ENCODE assay signal across 27 mouse cellular contexts in the genomic region with DNA sequence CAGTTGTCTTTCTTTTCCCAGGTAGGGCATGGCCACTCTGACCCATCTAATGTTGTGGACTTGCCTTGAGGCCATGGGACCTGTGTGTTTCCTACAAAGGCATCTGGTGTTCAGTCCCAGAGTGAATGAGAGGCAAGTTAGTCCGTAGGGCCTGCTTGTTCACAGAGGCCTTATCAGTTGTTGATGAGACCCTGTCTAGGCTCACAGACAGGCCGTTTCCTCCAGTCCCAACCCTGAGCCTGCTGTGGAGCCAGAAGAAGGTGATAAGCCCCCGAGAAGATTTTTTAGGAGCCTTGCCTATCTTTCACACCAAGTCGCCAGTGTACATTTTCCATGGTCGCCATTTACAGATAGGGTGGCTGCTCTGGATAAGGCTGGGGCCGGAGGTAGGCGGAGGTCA.
A peak's percentile ranks its signal among the peaks of the same experiment; 100 is the strongest.
DNase-seq lines count a peak whose midpoint lies in the region; ATAC-seq and TF ChIP-seq lines count a peak whose summit lies in the region.
"Had no signal": no experiment of that assay in that cellular context is flagged by ENCODE, and none has a peak within 500 bp of the region (broad histone marks: within the 10 kb centered on the region; RNA-seq: fewer than 3 reads in every experiment).

No protein-coding gene starts in this region.

- TF ChIP-seq EP300 in heart, adult 2 months (IDR thresholded peaks at IDR 0.05; ENCODE audit: insufficient read depth, low read depth, low read length), result no peak

- H3K27ac ChIP-seq in heart, embryonic 12.5 days (ENCODE audit: poor library complexity, severe bottlenecking), result peak overlapping the region; percentile 64; the same call in 1 of the 2 replicates
- H3K27ac ChIP-seq in heart, adult 2 months, result no peak overlapping the region
- H3K27ac ChIP-seq in heart, embryonic 15.5 days, result no peak overlapping the region
- no peak overlapping the region for H3K27ac ChIP-seq in liver, embryonic 11.5 days (ENCODE audit: low read depth, low read length)
- H3K27ac ChIP-seq in gastrocnemius, adult 2 months, result no peak overlapping the region
- H3K27ac ChIP-seq: forebrain, embryonic 13.5 days; hindbrain, embryonic 12.5 days; hindbrain, postnatal 0 days; intestine, embryonic 15.5 days; kidney, postnatal 0 days; limb, embryonic 13.5 days; neural tube, embryonic 12.5 days; stomach, postnatal 0 days had no signal

- TF ChIP-seq CTCF in heart, adult 2 months (IDR thresholded peaks at IDR 0.05), result no peak
- no peak for TF ChIP-seq CTCF in gastrocnemius, adult 2 months (IDR thresholded peaks at IDR 0.05)

- no peak overlapping the region for H3K4me3 ChIP-seq in heart, embryonic 12.5 days
- no peak overlapping the region for H3K4me3 ChIP-seq in heart, adult 2 months
- H3K4me3 ChIP-seq in heart, embryonic 15.5 days, result no peak overlapping the region
- no peak overlapping the region for H3K4me3 ChIP-seq in liver, embryonic 11.5 days (ENCODE audit: low read depth, low read length)
- no peak overlapping the region for H3K4me3 ChIP-seq in gastrocnemius, adult 2 months
- H3K4me3 ChIP-seq: forebrain, embryonic 13.5 days; hindbrain, embryonic 12.5 days; intestine, embryonic 15.5 days; limb, embryonic 13.5 days; neural tube, embryonic 12.5 days had no signal

- 7% methylated on average over 7 of the region's 7 CpGs for WGBS in heart, embryonic 12.5 days
- 42% methylated on average over 7 of the region's 7 CpGs for WGBS in heart, adult 2 months
- WGBS in heart, embryonic 15.5 days, result 23% methylated on average over 7 of the region's 7 CpGs
- 18% methylated on average over 7 of the region's 7 CpGs for WGBS in liver, embryonic 11.5 days

- intact Hi-C loops in heart, adult 2 months (cut with DNase I), result no loop called here
- intact Hi-C loops in gastrocnemius, adult 2 months (cut with DNase I), result no loop called here

- no peak for DNase-seq in heart, adult 2 months
- no peak for DNase-seq in liver, embryonic 11.5 days (ENCODE audit: low spot score)
- no peak for DNase-seq in gastrocnemius, adult 2 months
- no peak for DNase-seq in embryo, embryonic 10 days (ENCODE audit: low spot score)
- DNase-seq: adrenal gland, postnatal 36 days; B cell, adult 2 months; cerebellum, adult 8-10 months; cerebellum, postnatal 25 days; gastrocnemius, postnatal 25 days; kidney, adult 2 months; kidney, postnatal 4 days; lung, postnatal 36 days; right cerebral cortex, postnatal 4 days; thymus, adult 18-20 months; thymus, postnatal 4 days had no signal

- H3K36me3 ChIP-seq in heart, embryonic 12.5 days, result no peaks in the 10 kb centered on the region
- no peaks in the 10 kb centered on the region for H3K36me3 ChIP-seq in heart, adult 2 months (ENCODE audit: control insufficient read depth, insufficient read depth, low read length)
- no peaks in the 10 kb centered on the region for H3K36me3 ChIP-seq in heart, embryonic 15.5 days
- H3K36me3 ChIP-seq in liver, embryonic 11.5 days (ENCODE audit: control insufficient read depth, insufficient read depth, low read length), result no peaks in the 10 kb centered on the region
- H3K36me3 ChIP-seq: hindbrain, embryonic 12.5 days; intestine, embryonic 15.5 days; limb, embryonic 13.5 days; neural tube, embryonic 12.5 days had no signal

- peak; percentile 87 for ATAC-seq in heart, embryonic 12.5 days (ENCODE audit: insufficient number of reproducible peaks, low FRiP score)
- ATAC-seq in heart, embryonic 15.5 days (replicated peaks; ENCODE audit: insufficient number of reproducible peaks, insufficient read depth, low FRiP score, low read depth), result peak; percentile 69
- peak; percentile 92 for ATAC-seq in liver, embryonic 11.5 days (replicated peaks; ENCODE audit: low FRiP score)
- ATAC-seq: forebrain, embryonic 13.5 days; hindbrain, postnatal 0 days; intestine, embryonic 15.5 days; midbrain, embryonic 16.5 days had no signal

- no peak overlapping the region for H3K4me2 ChIP-seq in heart, embryonic 12.5 days
- no peak overlapping the region for H3K4me2 ChIP-seq in heart, embryonic 15.5 days
- H3K4me2 ChIP-seq in liver, embryonic 11.5 days, result no peak overlapping the region
- H3K4me2 ChIP-seq: forebrain, embryonic 13.5 days; hindbrain, embryonic 12.5 days; intestine, embryonic 15.5 days; limb, embryonic 13.5 days; midbrain, embryonic 11.5 days; neural tube, embryonic 12.5 days had no signal

- no peak for TF ChIP-seq POLR2A in heart, adult 2 months (IDR thresholded peaks at IDR 0.05; ENCODE audit: insufficient read depth, low read depth, low read length)

- H3K79me2 ChIP-seq in heart, adult 2 months (replicated peaks; ENCODE audit: control insufficient read depth, insufficient read depth, low read length), result no peaks in the 10 kb centered on the region

- H3K4me1 ChIP-seq in heart, embryonic 12.5 days (replicated peaks), result peaks cover 20% of the 10 kb centered on the region
- no peaks in the 10 kb centered on the region for H3K4me1 ChIP-seq in heart, adult 2 months (ENCODE audit: control insufficient read depth, insufficient read depth, low read length)
- peaks cover 13% of the 10 kb centered on the region for H3K4me1 ChIP-seq in heart, embryonic 15.5 days (replicated peaks)
- H3K4me1 ChIP-seq in liver, embryonic 11.5 days (replicated peaks; ENCODE audit: control insufficient read depth, insufficient read depth, low read length), result peaks cover 3% of the 10 kb centered on the region; the same call in 1 of the 2 replicates
- H3K4me1 ChIP-seq: forebrain, embryonic 13.5 days; hindbrain, embryonic 12.5 days; intestine, embryonic 15.5 days; neural tube, embryonic 12.5 days had no signal

- H3K9ac ChIP-seq in heart, embryonic 12.5 days, result no peak overlapping the region
- H3K9ac ChIP-seq in heart, adult 2 months (ENCODE audit: low read depth, low read length), result no peak overlapping the region
- no peak overlapping the region for H3K9ac ChIP-seq in heart, embryonic 15.5 days
- H3K9ac ChIP-seq in liver, embryonic 11.5 days (ENCODE audit: low read depth, low read length), result no peak overlapping the region
- H3K9ac ChIP-seq: forebrain, embryonic 13.5 days; hindbrain, embryonic 12.5 days; intestine, embryonic 15.5 days; limb, embryonic 13.5 days; neural tube, embryonic 12.5 days had no signal

- no peaks in the 10 kb centered on the region for H3K27me3 ChIP-seq in heart, embryonic 12.5 days (replicated peaks)
- H3K27me3 ChIP-seq in heart, adult 2 months (ENCODE audit: control insufficient read depth, insufficient read depth, low read length), result no peaks in the 10 kb centered on the region
- no peaks in the 10 kb centered on the region for H3K27me3 ChIP-seq in heart, embryonic 15.5 days
- no peaks in the 10 kb centered on the region for H3K27me3 ChIP-seq in liver, embryonic 11.5 days (replicated peaks; ENCODE audit: control insufficient read depth, insufficient read depth, low read length)
- H3K27me3 ChIP-seq: forebrain, embryonic 13.5 days; hindbrain, embryonic 12.5 days; intestine, embryonic 15.5 days; limb, embryonic 13.5 days; neural tube, embryonic 12.5 days had no signal

- H3K9me3 ChIP-seq in heart, embryonic 12.5 days (replicated peaks), result no peaks in the 10 kb centered on the region
- H3K9me3 ChIP-seq in heart, embryonic 15.5 days (replicated peaks), result no peaks in the 10 kb centered on the region
- no peaks in the 10 kb centered on the region for H3K9me3 ChIP-seq in liver, embryonic 11.5 days (ENCODE audit: control insufficient read depth, low read length)
- H3K9me3 ChIP-seq: forebrain, embryonic 13.5 days; hindbrain, embryonic 12.5 days; intestine, embryonic 15.5 days; limb, embryonic 13.5 days; neural tube, embryonic 12.5 days had no signal
